Mouse (Mus musculus) embryo, embryonic 10 days (tissue): ENCODE results near the gene Fgf15.
A peak's percentile ranks its signal among the peaks of the same experiment; 100 is the strongest.

Source experiments
- DNase-seq: peaks from one replicate; pipeline ENCODE4 v3.0.0-alpha.2; 2015; ENCODE audit warnings: low spot score

Fgf15 gene

GRCm38 (mm10) chr7:144931778-144932177 lies 35.4 kb downstream of the Fgf15 start:
- DNase-seq: peak; percentile 81

GRCm38 (mm10) chr7:144932389-144932937 lies 36.1 kb downstream of the Fgf15 start:
- DNase-seq: no peak

GRCm38 (mm10) chr7:144933336-144933735 lies 37.0 kb downstream of the Fgf15 start:
- no peak for DNase-seq

GRCm38 (mm10) chr7:144933796-144934195 lies 37.5 kb downstream of the Fgf15 start:
- DNase-seq: no peak

GRCm38 (mm10) chr7:144934901-144935300 lies 38.6 kb downstream of the Fgf15 start:
- peak; percentile 38 for DNase-seq

- DNase-seq: peak; percentile 40
Observed at GRCm38 (mm10) chr7:144935563-144935962, 39.2 kb downstream of the Fgf15 start.

- DNase-seq: no peak
Observed at GRCm38 (mm10) chr7:144936311-144936880, 40.1 kb downstream of the Fgf15 start.

GRCm38 (mm10) chr7:144937490-144937889 lies 41.2 kb downstream of the Fgf15 start:
- DNase-seq: peak; percentile 96

- peak; percentile 33 for DNase-seq
Observed at GRCm38 (mm10) chr7:144937899-144938517, 41.7 kb downstream of the Fgf15 start.

- peak; percentile 30 for DNase-seq
Observed at GRCm38 (mm10) chr7:144938661-144939343, 42.5 kb downstream of the Fgf15 start.

- peak; percentile 91 for DNase-seq
Observed at GRCm38 (mm10) chr7:144939344-144940002, 43.1 kb downstream of the Fgf15 start, which contains the start of gene Ccnd1. Gene Ccnd1 (minus strand): TSS chr7:144939925.

- no peak for DNase-seq
Observed at GRCm38 (mm10) chr7:144940003-144940571, 43.8 kb downstream of the Fgf15 start.

- peak; percentile 12 for DNase-seq
Observed at GRCm38 (mm10) chr7:144940585-144940984, 44.3 kb downstream of the Fgf15 start.

- peak; percentile 97 for DNase-seq
Observed at GRCm38 (mm10) chr7:144941242-144941831, 45.0 kb downstream of the Fgf15 start.

- peak; percentile 76 for DNase-seq
Observed at GRCm38 (mm10) chr7:144942071-144942743, 45.9 kb downstream of the Fgf15 start.

- DNase-seq: peak; percentile 44
Observed at GRCm38 (mm10) chr7:144942744-144943135, 46.4 kb downstream of the Fgf15 start.

- DNase-seq: peak; percentile 97
Observed at GRCm38 (mm10) chr7:144943254-144943653, 46.9 kb downstream of the Fgf15 start.
